Mouse (Mus musculus): ENCODE results near the gene Bbx. TPM values are rescaled to one million over a fixed set of nuclear protein-coding genes. Genes with fewer than 3 reads are reported as not detected.

The Bbx gene
- polyA plus RNA-seq, 1 experiment, result 18.6 TPM

- DNase-seq (ENCODE audit: low read depth), result no peak
Measured at GRCm38 (mm10) chr16:50315349-50315969, 116.7 kb downstream of the Bbx start.

GRCm38 (mm10) chr16:50311588-50311987, 120.6 kb downstream of the Bbx start:
- no peak for DNase-seq (ENCODE audit: low read depth)

- DNase-seq (ENCODE audit: low read depth), result peak; percentile 50
Measured at GRCm38 (mm10) chr16:50309411-50310042, 122.7 kb downstream of the Bbx start.

GRCm38 (mm10) chr16:50308256-50308655, 123.9 kb downstream of the Bbx start:
- no peak for DNase-seq (ENCODE audit: low read depth)

- DNase-seq (ENCODE audit: low read depth), result no peak
Measured at GRCm38 (mm10) chr16:50307231-50307630, 125.0 kb downstream of the Bbx start.

GRCm38 (mm10) chr16:50306727-50307126, 125.5 kb downstream of the Bbx start:
- DNase-seq (ENCODE audit: low read depth), result no peak

GRCm38 (mm10) chr16:50305156-50305555, 127.0 kb downstream of the Bbx start:
- DNase-seq (ENCODE audit: low read depth), result no peak

- DNase-seq (ENCODE audit: low read depth), result no peak
Measured at GRCm38 (mm10) chr16:50302566-50302965, 129.6 kb downstream of the Bbx start.

- no peak for DNase-seq (ENCODE audit: low read depth)
Measured at GRCm38 (mm10) chr16:50298743-50299443, 133.3 kb downstream of the Bbx start.

GRCm38 (mm10) chr16:50293502-50294228, 138.5 kb downstream of the Bbx start:
- no peak for DNase-seq (ENCODE audit: low read depth)

- no peak for DNase-seq (ENCODE audit: low read depth)
Measured at GRCm38 (mm10) chr16:50292834-50293233, 139.4 kb downstream of the Bbx start.

- DNase-seq (ENCODE audit: low read depth), result no peak
Measured at GRCm38 (mm10) chr16:50289764-50290163, 142.4 kb downstream of the Bbx start.

- DNase-seq (ENCODE audit: low read depth), result no peak
Measured at GRCm38 (mm10) chr16:50272813-50273212, 159.4 kb downstream of the Bbx start.

GRCm38 (mm10) chr16:50262647-50263046, 169.5 kb downstream of the Bbx start:
- DNase-seq (ENCODE audit: low read depth), result no peak

- no peak for DNase-seq (ENCODE audit: low read depth)
Measured at GRCm38 (mm10) chr16:50262209-50262608, 170.0 kb downstream of the Bbx start.

GRCm38 (mm10) chr16:50261741-50262140, 170.4 kb downstream of the Bbx start:
- DNase-seq (ENCODE audit: low read depth), result no peak

- no peak for DNase-seq (ENCODE audit: low read depth)
Measured at GRCm38 (mm10) chr16:50254522-50255159, 177.5 kb downstream of the Bbx start.

- peak; percentile 78 for DNase-seq (ENCODE audit: low read depth)
Measured at GRCm38 (mm10) chr16:50251417-50251975, 180.7 kb downstream of the Bbx start.

- DNase-seq (ENCODE audit: low read depth), result no peak
Measured at GRCm38 (mm10) chr16:50250469-50250868, 181.7 kb downstream of the Bbx start.

GRCm38 (mm10) chr16:50249036-50249435, 183.2 kb downstream of the Bbx start:
- no peak for DNase-seq (ENCODE audit: low read depth)

- DNase-seq (ENCODE audit: low read depth), result no peak
Measured at GRCm38 (mm10) chr16:50242444-50242843, 189.7 kb downstream of the Bbx start.

GRCm38 (mm10) chr16:50241604-50242003, 190.6 kb downstream of the Bbx start:
- DNase-seq (ENCODE audit: low read depth), result no peak
